Mouse (Mus musculus) myocyte (in vitro differentiated cells): ENCODE results near the gene Ret.

Experiments
- CEBPB ChIP-seq: IDR thresholded peaks from 2 replicates; pipeline ENCODE4 v1.6.1; 2011; ENCODE audit warnings: mild to moderate bottlenecking, moderate library complexity; ENCODE audit not compliant: poor library complexity, insufficient read depth, severe bottlenecking
- MAX ChIP-seq: IDR thresholded peaks from one replicate; pipeline ENCODE4 v1.6.1; 2011; ENCODE audit warnings: low read depth, mild to moderate bottlenecking, control low read depth
- POLR2A ChIP-seq: IDR thresholded peaks from one replicate; pipeline ENCODE4 v1.6.1; 2011; ENCODE audit warnings: low read depth, mild to moderate bottlenecking, control low read depth, moderate library complexity; ENCODE audit not compliant: insufficient read length
- USF1 ChIP-seq: IDR thresholded peaks from one replicate; pipeline ENCODE4 v1.6.1; 2011; ENCODE audit warnings: low read depth, mild to moderate bottlenecking, control low read depth, moderate library complexity

DNA sequence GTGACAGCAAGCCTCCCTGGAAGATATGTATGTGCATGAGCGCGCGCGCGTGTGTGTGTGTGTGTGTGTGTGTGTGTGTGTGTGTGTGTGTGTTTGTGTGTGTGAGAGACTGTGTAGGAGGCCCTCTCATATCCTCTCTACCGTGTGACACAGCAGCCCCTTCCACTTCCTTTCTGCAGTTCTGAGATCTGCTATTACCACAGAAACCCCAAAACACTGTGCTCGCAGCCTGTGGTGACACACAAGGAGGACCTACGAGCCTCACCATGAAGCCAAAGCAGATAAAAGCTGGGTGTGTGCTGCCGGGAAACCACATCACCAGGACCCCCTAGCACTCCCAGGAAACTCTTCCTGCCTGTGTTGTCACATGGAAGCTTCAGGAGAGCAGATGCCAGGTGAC is 30.5 kb downstream of the Ret start:
- TF ChIP-seq MAX (no peak), USF1 (no peak), POLR2A (no peak), CEBPB (no peak)
